Mouse (Mus musculus) frontal cortex, postnatal 36 days (tissue): Measurements from ENCODE around the gene Atxn1.

Experiments used
- DNase-seq, 2 experiments: peaks; one replicate each; pipeline ENCODE4 v3.0.0; 2022; ENCODE audit warnings: low spot score in 2 of 2

The Atxn1 gene

GRCm38 (mm10) chr13:45577784-45578183 lies 387.0 kb downstream of the Atxn1 start:
- DNase-seq, result no peak

- no peak for DNase-seq
These were observed 387.4 kb downstream of the Atxn1 start for GRCm38 (mm10) chr13:45577366-45577765.

GRCm38 (mm10) chr13:45576185-45576584 lies 388.6 kb downstream of the Atxn1 start:
- DNase-seq, result no peak

- peak in 1 of 2 experiments; percentile 72 for DNase-seq
These were observed 392.0 kb downstream of the Atxn1 start for GRCm38 (mm10) chr13:45572768-45573167.

- DNase-seq, result peak; percentile 84 to 94
These were observed 393.0 kb downstream of the Atxn1 start for GRCm38 (mm10) chr13:45571795-45572262.

- DNase-seq, result peak in 1 of 2 experiments; percentile 51
These were observed 394.9 kb downstream of the Atxn1 start for GRCm38 (mm10) chr13:45569932-45570331.

GRCm38 (mm10) chr13:45564946-45565345 lies 399.9 kb downstream of the Atxn1 start:
- no peak for DNase-seq

GRCm38 (mm10) chr13:45562011-45562410 lies 402.8 kb downstream of the Atxn1 start:
- no peak for DNase-seq

GRCm38 (mm10) chr13:45560543-45560942 lies 404.3 kb downstream of the Atxn1 start:
- DNase-seq, result no peak

GRCm38 (mm10) chr13:45559258-45559657 lies 405.6 kb downstream of the Atxn1 start:
- DNase-seq, result no peak

- no peak for DNase-seq
These were observed 406.4 kb downstream of the Atxn1 start for GRCm38 (mm10) chr13:45558367-45558766.

GRCm38 (mm10) chr13:45553674-45554073 lies 411.1 kb downstream of the Atxn1 start:
- no peak for DNase-seq

- no peak for DNase-seq
These were observed 417.3 kb downstream of the Atxn1 start for GRCm38 (mm10) chr13:45547549-45547948.

- DNase-seq, result no peak
These were observed 417.9 kb downstream of the Atxn1 start for GRCm38 (mm10) chr13:45546946-45547345.

- DNase-seq, result no peak
These were observed 418.8 kb downstream of the Atxn1 start for GRCm38 (mm10) chr13:45545974-45546373.

- peak; percentile 74 to 88 for DNase-seq
These were observed 425.6 kb downstream of the Atxn1 start for GRCm38 (mm10) chr13:45539205-45539568.

GRCm38 (mm10) chr13:45538532-45539204 lies 426.1 kb downstream of the Atxn1 start:
- DNase-seq, result peak; percentile 75 to 82

GRCm38 (mm10) chr13:45538091-45538490 lies 426.7 kb downstream of the Atxn1 start:
- no peak for DNase-seq

GRCm38 (mm10) chr13:45537110-45537509 lies 427.7 kb downstream of the Atxn1 start:
- DNase-seq, result no peak

GRCm38 (mm10) chr13:45535731-45536453 lies 428.9 kb downstream of the Atxn1 start:
- DNase-seq, result no peak

- DNase-seq, result peak; percentile 48 to 55
These were observed 434.1 kb downstream of the Atxn1 start for GRCm38 (mm10) chr13:45530754-45531153.

- DNase-seq, result no peak
These were observed 436.0 kb downstream of the Atxn1 start for GRCm38 (mm10) chr13:45528787-45529186.
